Mouse (Mus musculus) CH12F3 (cell line): ENCODE measurements around the gene Zfp280d.

Experiments used
- in situ Hi-C: fragments of 300-500 bp; cut with MboI; formaldehyde crosslinking; loops from 2 replicates; pipeline ENCODE4 v1.14.3; 2020; ENCODE audit warnings: low sequenced_read_pairs

Gene Zfp280d

GRCm38 (mm10) chr9:72372359-72372758 lies 97.7 kb downstream of the Zfp280d start:
- in situ Hi-C loops = no loop called here

- in situ Hi-C loops = no loop called here
Observed at GRCm38 (mm10) chr9:72374074-72374473, 99.4 kb downstream of the Zfp280d start.

GRCm38 (mm10) chr9:72374996-72375395 lies 100.3 kb downstream of the Zfp280d start:
- in situ Hi-C loops = no loop called here

GRCm38 (mm10) chr9:72375639-72376038 lies 101.0 kb downstream of the Zfp280d start:
- in situ Hi-C loops = no loop called here

- in situ Hi-C loops = no loop called here
Observed at GRCm38 (mm10) chr9:72385786-72386185, 111.1 kb downstream of the Zfp280d start.

- in situ Hi-C loops = no loop called here
Observed at GRCm38 (mm10) chr9:72388934-72389333, 114.3 kb downstream of the Zfp280d start.

- in situ Hi-C loops = no loop called here
Observed at GRCm38 (mm10) chr9:72389431-72390002, 114.9 kb downstream of the Zfp280d start.

GRCm38 (mm10) chr9:72390321-72391077 lies 115.8 kb downstream of the Zfp280d start:
- in situ Hi-C loops = no loop called here

GRCm38 (mm10) chr9:72392686-72393085 lies 118.0 kb downstream of the Zfp280d start:
- in situ Hi-C loops = no loop called here

GRCm38 (mm10) chr9:72393238-72393637 lies 118.6 kb downstream of the Zfp280d start:
- in situ Hi-C loops = no loop called here

GRCm38 (mm10) chr9:72393869-72394341 lies 119.2 kb downstream of the Zfp280d start:
- in situ Hi-C loops = no loop called here

GRCm38 (mm10) chr9:72400121-72400520 lies 125.5 kb downstream of the Zfp280d start:
- in situ Hi-C loops = loop anchor here (25.0 kb wide), 2 partner anchors 563 to 763 kb away; no protein-coding TSS in a partner anchor

GRCm38 (mm10) chr9:72401769-72402168 lies 127.1 kb downstream of the Zfp280d start:
- in situ Hi-C loops = loop anchor here (25.0 kb wide), 2 partner anchors 564 to 764 kb away; no protein-coding TSS in a partner anchor

- in situ Hi-C loops = loop anchor here (25.0 kb wide), 2 partner anchors 566 to 766 kb away; no protein-coding TSS in a partner anchor
Observed at GRCm38 (mm10) chr9:72403421-72403820, 128.8 kb downstream of the Zfp280d start.

- in situ Hi-C loops = loop anchor here (25.0 kb wide), 2 partner anchors 567 to 767 kb away; no protein-coding TSS in a partner anchor
Observed at GRCm38 (mm10) chr9:72404446-72404845, 129.8 kb downstream of the Zfp280d start.

- in situ Hi-C loops = loop anchor here (25.0 kb wide), 2 partner anchors 568 to 768 kb away; no protein-coding TSS in a partner anchor
Observed at GRCm38 (mm10) chr9:72404934-72405333, 130.3 kb downstream of the Zfp280d start.

- in situ Hi-C loops = loop anchor here (25.0 kb wide), 2 partner anchors 569 to 769 kb away; no protein-coding TSS in a partner anchor
Observed at GRCm38 (mm10) chr9:72405882-72406638, 131.4 kb downstream of the Zfp280d start.

- in situ Hi-C loops = loop anchor here (25.0 kb wide), 2 partner anchors 571 to 771 kb away; no protein-coding TSS in a partner anchor
Observed at GRCm38 (mm10) chr9:72408131-72408586, 133.5 kb downstream of the Zfp280d start.

GRCm38 (mm10) chr9:72409381-72410225 lies 134.9 kb downstream of the Zfp280d start:
- in situ Hi-C loops = loop anchor here (25.0 kb wide), 2 partner anchors 572 to 772 kb away; no protein-coding TSS in a partner anchor

- in situ Hi-C loops = loop anchor here (25.0 kb wide), 2 partner anchors 574 to 774 kb away; no protein-coding TSS in a partner anchor
Observed at GRCm38 (mm10) chr9:72411746-72412145, 137.1 kb downstream of the Zfp280d start.
